Mouse (Mus musculus) CD4-positive helper T cell, adult 2 months (primary cell): ENCODE measurements around the gene Ccdc85b.
"Not testable (repeated sequence)": the region's sequence is repeated elsewhere in the genome, so short reads cannot be mapped to it uniquely, and the experiment has no call there.

Experiments used
- DNase-seq: peaks from one replicate; pipeline ENCODE4 v3.0.0-alpha.2; 2012; ENCODE audit warnings: low read depth, missing footprints, low spot score

The Ccdc85b gene

DNA sequence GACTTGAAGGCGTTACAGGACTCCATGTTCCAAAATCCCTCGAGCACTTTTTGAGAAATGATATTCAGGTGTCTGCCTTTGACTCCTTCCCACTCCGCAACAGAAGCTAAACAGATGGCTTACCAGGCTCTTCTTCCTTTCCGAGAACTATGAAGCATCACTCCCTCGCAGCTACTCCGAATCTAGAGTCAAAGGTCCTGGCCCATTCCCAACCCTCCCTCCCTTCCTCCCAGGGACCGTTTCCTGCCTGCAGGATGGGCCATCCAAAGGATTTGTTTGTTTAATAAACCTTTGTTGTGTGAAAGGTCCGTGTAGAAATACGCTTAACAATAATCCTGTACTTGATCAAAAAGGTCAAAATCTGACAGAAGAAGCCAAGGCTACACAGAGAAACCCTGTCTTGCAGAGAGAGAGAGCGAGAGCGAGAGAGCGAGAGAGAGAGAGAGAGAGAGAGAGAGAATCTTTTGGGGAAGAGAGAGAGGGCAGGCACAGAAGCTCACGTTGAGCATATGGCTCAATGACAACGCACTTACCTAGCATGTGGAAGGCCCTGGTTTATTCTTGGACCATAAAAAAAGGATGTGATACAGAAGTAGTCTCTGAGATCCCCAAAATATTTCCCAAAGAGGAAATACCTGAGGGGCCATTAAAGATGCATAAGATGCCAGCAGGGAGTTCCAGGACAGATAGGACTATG lies at the start of gene Ccdc85b:
TSS of gene Ccdc85b (minus strand) at position 149 of the 697 bp plus-strand sequence.
- DNase-seq, result no peak

GRCm38 (mm10) chr19:5503687-5504086 lies 46.0 kb upstream of the Ccdc85b start, which contains the start of gene 1700020D05Rik:
TSS of gene 1700020D05Rik (minus strand) at chr19:5503787.
- DNase-seq, result no peak

GRCm38 (mm10) chr19:5500330-5500875 lies 42.7 kb upstream of the Ccdc85b start:
- no peak for DNase-seq

DNA sequence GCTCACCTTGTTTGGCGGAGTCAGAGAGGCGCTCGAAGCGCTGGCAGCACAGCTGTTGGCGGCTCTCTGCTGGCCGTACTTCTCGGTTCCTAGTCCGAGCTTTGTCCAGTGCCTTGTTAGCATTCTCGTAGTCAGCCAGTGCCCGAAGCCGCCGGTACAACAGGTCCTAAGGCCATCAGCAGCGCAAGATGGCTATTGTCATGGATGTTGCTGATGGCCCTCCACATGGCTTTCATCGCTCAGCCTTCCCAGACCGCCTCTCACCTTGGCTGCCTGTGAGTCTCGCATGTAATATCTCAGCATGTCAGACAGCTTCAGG lies 38.3 kb upstream of the Ccdc85b start:
- no peak for DNase-seq

- DNase-seq, result no peak
Observed at GRCm38 (mm10) chr19:5495353-5496051, 37.8 kb upstream of the Ccdc85b start.

DNA sequence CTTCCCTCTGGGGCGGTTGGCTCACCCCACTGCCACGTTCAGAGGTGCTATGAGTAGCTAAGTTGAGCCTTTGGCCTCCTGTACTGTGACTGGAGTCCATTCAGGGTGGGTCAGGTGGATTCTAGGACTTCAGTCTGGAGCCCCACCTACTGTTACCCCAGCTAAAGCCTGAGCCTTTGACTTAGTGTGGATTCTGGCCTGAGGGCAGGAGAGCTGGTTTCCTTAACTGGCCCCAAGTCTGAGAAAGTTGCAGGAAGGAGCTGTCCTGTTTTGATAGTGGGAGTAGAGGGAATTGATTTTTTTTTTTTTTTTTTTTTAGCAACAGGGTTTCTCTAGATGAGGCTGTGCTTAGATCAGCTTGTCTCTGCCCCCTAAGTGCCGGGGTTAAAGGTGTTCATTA lies 36.6 kb upstream of the Ccdc85b start:
- no peak for DNase-seq

DNA sequence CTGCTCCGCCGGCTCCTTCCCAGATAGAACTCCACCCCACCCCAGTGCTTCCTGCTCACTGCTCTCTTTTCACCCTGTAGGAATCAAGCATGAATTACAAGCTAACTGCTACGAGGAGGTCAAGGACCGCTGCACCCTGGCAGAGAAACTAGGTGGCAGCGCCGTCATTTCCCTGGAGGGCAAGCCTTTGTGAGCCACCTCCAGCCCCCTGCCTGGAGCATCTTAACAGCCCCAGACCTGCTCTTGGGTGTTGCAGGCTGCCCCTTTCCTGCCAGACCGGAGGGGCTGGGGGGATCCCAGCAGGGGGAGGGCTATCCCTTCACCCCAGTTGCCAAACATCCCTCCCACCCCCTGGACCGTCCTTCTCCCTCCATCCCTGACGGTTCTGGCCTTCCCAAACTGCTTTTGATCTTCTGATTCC lies 35.6 kb upstream of the Ccdc85b start:
- DNase-seq, result not testable (repeated sequence)

DNA sequence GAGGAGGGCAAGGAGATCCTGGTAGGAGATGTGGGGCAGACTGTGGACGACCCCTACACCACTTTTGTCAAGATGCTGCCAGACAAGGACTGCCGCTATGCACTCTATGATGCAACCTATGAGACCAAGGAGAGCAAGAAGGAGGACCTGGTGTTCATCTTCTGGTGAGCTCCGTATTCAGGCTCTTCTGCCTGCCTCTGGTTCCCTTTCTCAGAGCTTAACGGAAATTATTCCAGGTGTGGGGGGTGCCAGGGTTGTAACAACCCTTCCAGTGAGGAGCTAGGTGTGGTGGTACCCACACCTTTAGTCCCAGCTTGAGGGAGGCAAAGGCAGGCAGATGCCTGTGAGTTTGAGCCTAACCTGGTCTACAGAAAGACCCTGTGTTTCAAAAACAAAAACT lies 34.9 kb upstream of the Ccdc85b start:
- no peak for DNase-seq

GRCm38 (mm10) chr19:5490898-5491708 lies 33.4 kb upstream of the Ccdc85b start:
- peak; percentile 92 for DNase-seq

DNA sequence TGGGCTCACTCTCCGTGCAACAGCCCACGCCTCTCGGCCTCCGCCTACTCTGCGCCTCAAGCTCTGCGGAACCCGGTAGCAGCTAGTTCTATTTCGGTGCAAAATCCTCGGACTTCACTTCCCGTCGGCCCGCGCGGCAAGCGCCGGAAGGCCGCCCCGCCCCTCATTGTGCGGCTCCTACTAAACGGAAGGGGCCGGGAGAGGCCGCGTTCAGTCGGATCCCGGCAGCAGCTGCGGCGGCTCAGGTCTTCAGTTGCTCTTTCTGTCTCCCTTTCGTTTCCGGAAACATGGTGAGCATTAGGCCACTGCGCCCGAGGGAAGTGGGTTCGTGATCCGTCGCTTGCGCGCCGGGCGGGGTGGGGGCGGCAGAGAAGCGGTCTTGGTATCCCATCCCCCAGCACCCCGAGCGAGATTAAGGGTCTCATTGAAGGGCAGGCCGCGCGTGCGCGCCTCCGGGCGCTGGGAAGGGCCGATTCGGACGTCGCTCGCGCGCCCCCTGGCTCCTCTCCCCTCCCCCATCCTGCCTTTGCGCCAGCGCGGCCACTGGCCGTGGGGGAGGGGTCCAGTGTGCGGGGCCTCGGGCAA lies 32.7 kb upstream of the Ccdc85b start, which contains the start of gene Cfl1:
TSS of gene Cfl1 (plus strand) at position 143 of the 585 bp plus-strand sequence.
- peak; percentile 98 for DNase-seq

DNA sequence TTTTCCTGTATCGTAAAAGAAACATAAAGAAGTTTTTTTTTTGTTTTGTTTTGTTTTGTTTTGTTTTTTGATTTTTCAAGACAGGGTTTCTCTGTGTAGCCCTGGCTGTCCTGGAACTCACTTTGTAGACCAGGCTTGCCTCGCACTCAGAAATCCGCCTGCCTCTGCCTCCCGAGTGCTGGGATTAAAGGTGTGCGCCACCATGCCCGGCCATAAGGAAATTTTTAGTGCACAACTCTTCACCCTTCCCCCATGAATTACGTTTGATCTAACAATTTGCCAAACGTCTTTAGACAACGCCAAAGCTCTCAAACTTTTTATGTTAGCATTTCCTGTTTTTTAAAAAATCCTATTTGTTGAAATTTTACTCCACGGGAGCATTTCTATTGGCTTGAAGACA lies 32.0 kb upstream of the Ccdc85b start:
- DNase-seq, result not testable (repeated sequence)

- peak; percentile 97 for DNase-seq
Observed at GRCm38 (mm10) chr19:5488878-5489571, 31.3 kb upstream of the Ccdc85b start.

DNA sequence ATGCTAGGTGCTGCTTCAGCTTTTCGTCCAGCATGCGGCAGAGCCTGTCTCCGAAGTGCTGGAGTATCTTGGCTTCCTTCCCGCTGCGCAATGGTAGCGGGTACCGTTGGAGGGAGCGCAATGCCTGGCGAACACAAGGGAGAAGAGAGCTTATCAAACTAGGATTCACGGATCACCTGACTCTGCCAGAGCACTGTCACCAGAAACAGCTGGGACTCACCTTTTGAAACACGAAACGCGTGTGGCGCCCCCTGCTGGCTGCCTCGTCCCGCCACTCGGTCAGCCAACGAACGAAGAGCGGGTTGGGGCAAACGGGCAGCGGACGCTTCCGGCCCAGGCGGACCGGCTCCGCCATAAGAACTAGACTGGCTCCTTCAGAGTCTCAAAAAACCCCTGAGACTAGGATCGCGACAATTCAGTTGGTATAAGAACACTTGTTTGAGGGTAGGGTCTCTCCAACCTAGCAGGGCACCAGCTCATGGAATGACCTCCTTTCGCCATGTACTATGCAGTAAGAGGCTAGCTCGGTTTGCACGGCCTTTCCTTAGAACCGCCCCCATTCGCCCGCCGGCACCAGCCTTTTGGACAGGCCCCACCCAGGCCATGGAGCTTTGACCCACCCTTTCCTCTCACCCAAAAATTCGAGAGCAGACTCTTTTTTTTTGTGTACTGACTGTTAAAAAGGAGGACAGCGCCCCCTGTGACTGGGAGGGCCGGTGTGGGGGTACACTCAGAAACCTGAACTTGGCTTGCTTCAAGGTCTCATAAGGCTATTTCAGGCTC lies 30.3 kb upstream of the Ccdc85b start, which contains the start of gene Mus81:
TSS of gene Mus81 (minus strand) at position 635 of the 783 bp plus-strand sequence.
- DNase-seq, result peak; percentile 95

DNA sequence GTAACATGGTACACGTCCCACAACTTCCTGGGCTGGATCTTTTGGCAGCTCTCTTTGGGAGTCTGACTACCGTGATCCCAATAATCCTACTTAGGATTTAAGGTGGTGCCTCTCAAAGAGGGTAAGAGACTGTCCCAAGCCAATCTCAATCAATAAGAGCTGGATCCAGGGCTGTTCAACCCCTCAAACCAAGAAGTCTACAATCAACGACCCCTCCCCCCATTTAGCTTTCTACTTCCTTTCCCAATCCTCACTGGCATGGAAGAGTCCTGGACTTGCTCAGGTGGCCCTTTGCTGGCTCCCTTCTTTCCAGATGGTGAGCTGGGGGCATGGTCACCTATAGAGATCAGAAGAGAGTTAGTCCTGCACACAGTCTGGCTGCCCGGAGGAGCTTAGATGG lies 29.1 kb upstream of the Ccdc85b start:
- no peak for DNase-seq

- DNase-seq, result no peak
Observed at GRCm38 (mm10) chr19:5486286-5486685, 28.6 kb upstream of the Ccdc85b start.

DNA sequence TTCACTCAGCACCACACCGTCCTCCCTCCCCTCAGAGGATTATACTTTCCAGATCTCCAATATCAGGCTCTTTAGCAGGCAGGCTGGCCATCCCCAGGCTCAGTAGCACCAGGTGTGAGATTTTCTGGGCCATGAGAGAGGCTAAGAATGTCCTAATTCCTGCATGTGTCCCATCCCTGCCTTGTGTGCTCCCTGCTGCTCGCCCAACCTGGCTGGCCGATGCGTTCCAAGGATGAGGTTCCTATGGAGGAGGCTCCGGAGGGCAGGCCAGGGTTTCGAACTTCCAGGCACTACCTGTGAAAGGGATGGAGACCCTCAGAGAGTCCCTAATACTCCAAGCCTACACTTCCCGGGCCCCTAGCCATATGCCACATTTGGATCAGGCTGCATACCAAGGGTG lies 28.1 kb upstream of the Ccdc85b start:
- no peak for DNase-seq

DNA sequence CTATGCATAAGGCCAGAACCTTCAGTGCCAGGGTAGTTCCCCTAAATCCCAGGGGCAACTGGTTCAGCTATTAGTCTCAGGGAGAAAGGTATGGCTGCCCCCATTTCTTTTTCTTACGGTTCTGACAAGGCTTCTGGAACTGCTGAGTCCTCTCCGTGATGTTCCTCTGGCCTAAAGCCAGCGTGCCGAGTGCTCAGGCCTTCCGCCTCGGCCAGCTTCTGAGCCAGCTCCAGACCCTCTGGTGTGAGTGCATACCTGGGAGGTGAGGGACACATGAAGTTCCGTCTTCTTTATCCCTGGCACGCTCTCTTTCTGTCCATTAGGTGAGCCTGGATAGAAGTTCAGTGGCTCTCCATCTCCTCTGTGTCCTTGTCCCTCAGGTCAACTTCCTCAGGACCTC lies 27.7 kb upstream of the Ccdc85b start:
- no peak for DNase-seq

DNA sequence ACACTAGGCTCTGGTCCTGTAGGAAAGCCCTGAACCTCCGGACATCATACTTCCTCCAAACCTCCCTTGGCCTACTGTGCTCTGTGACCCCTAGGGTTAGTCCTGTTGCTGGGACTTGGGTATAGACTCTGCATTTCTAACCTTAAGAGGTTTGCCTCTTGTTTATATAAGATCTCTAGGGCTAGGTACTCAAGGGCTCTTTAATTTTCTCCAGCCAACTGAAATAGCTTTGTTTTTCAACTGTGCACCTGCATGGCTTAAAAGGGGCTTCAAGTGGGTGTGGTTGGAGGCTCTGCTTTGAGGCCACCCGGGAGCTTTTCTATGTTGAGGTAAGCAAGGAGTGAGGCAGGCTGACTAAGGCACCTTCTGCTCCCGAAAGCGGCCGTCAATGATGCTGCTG lies 26.8 kb upstream of the Ccdc85b start:
- DNase-seq, result no peak

GRCm38 (mm10) chr19:5483386-5484359 lies 26.0 kb upstream of the Ccdc85b start:
- DNase-seq, result no peak
